Mouse (Mus musculus) liver, adult 2 months (tissue): ENCODE data around the gene Rangap1. TPM values are rescaled to one million over a fixed set of nuclear protein-coding genes. Genes with fewer than 3 reads are reported as not detected.
A peak's percentile ranks its signal among the peaks of the same experiment; 100 is the strongest.

Experiments
- DNase-seq: peaks from one replicate; pipeline ENCODE4 v3.0.0-alpha.2; 2011; ENCODE audit warnings: low read depth, low spot score; ENCODE audit errors: extremely low read depth
- H3K27ac ChIP-seq: fragments of 200-500 bp; replicated peaks from 2 replicates; pipeline ENCODE4 v1.5.1; 2012; ENCODE audit warnings: low read depth, mild to moderate bottlenecking, control low read depth, inconsistent platforms, low read length; ENCODE audit not compliant: insufficient read depth
- H3K27me3 ChIP-seq: fragments of 200-500 bp; 2 replicates; pipeline ENCODE4 v1.6.1; 2012; ENCODE audit warnings: mild to moderate bottlenecking, moderate library complexity, low read length, inconsistent platforms; ENCODE audit not compliant: control insufficient read depth, insufficient read depth
- H3K36me3 ChIP-seq: fragments of 200-500 bp; 2 replicates; pipeline ENCODE4 v1.6.1; 2012; ENCODE audit warnings: low read length, inconsistent platforms; ENCODE audit not compliant: control insufficient read depth, insufficient read depth
- H3K4me1 ChIP-seq: fragments of 200-500 bp; 2 replicates; pipeline ENCODE4 v1.6.1; 2011; ENCODE audit warnings: low read length; ENCODE audit not compliant: control insufficient read depth, insufficient read depth
- H3K4me3 ChIP-seq: fragments of 200-500 bp; 2 replicates; pipeline ENCODE4 v1.5.1; 2011; ENCODE audit warnings: low read depth, mild to moderate bottlenecking, control low read depth, low read length, moderate library complexity; ENCODE audit not compliant: insufficient read depth
- H3K79me2 ChIP-seq: fragments of 200-500 bp; 2 replicates; pipeline ENCODE4 v1.6.1; 2012; ENCODE audit warnings: inconsistent platforms, mild to moderate bottlenecking, low read length, moderate library complexity; ENCODE audit not compliant: control insufficient read depth, insufficient read depth
- H3K9ac ChIP-seq: fragments of 200-500 bp; 2 replicates; pipeline ENCODE4 v1.6.1; 2012; ENCODE audit warnings: low read depth, mild to moderate bottlenecking, control low read depth, inconsistent platforms, low read length
- CTCF ChIP-seq: fragments of 200-500 bp; IDR thresholded peaks from 2 replicates; pipeline ENCODE4 v1.5.1; 2011; ENCODE audit warnings: low read depth, low read length, control low read depth
- POLR2A ChIP-seq: fragments of 200-500 bp; IDR thresholded peaks from 2 replicates; pipeline ENCODE4 v1.6.1; 2011; ENCODE audit warnings: low read length, control low read depth; ENCODE audit not compliant: insufficient read depth; ENCODE audit errors: extremely low read depth
- WGBS: fragments of 180-500 bp; shearing (Covaris S2); methylation state at CpG from one replicate; pipeline ENCODE4 v1.1.7; 2018; 5-methylcytosine and 5-hydroxymethylcytosine counted together
- polyA plus RNA-seq: library from polyadenylated mRNA; depleted of rRNA; stranded (reverse); fragments of >200 nt; gene quantifications from 2 replicates; pipeline ENCODE4 v1.2.3, GENCODE M21; 2012
- total RNA-seq: library from RNA; depleted of rRNA; stranded (reverse); fragments of >200 nt; gene quantifications from 2 replicates; pipeline ENCODE4 v1.2.3, GENCODE M21; 2014

The Rangap1 gene
- total and polyA plus RNA-seq, 2 experiments = 24.8 to 32.8 TPM

DNA sequence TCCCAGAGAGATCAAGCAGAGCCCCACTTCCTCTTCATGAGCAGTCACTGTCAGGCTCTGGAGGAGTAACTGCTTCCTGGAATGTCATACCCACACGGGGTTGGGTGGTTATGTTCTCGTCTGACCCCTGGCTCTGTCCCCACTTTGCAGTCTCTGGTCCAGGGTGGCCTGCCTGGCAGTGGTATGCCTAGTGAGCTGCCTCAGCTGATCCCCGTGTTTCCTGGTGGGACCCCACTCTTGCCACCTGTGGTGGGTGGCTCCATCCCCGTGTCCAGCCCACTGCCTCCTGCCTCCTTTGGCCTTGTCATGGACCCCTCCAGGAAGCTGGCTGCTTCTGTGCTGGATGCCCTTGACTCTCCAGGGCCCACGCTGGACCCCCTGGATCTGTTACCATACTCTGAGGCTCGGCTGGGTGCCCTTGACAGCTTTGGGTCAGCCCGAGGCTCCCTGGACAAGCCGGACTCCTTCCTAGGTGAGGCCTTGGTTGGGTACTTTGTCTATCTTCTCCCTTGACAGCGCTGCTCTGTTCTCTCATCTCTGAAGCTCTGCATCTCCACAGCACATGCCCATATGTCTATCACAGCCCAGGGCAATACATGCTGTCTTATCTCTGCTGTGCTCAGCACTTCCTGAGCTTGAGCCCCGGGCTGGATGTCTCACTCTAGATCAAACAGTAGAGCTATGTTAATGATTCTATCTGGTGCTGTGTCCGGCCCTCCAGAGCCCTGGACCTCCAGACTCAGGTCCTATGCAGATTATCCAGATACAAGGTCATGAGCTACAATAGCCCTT is 31.5 kb upstream of the Rangap1 start:
- no peak overlapping the region for H3K4me3 ChIP-seq
- peaks cover 6% of the 10 kb centered on the region; the same call in 1 of the 2 replicates for H3K4me1 ChIP-seq
- no peak overlapping the region for H3K27ac ChIP-seq
- H3K79me2 ChIP-seq = no peaks in the 10 kb centered on the region
- H3K36me3 ChIP-seq = 0 out of 2 replicates have a peak, but pooled peaks cover 2% of the 10 kb centered on the region
- 78% methylated on average over 11 of the region's 11 CpGs for WGBS
- H3K9ac ChIP-seq = no peak overlapping the region
- DNase-seq = no peak
- H3K27me3 ChIP-seq = no peaks in the 10 kb centered on the region
- TF ChIP-seq POLR2A = no peak
- TF ChIP-seq CTCF = no peak

- WGBS = 43% methylated on average over 15 of the region's 15 CpGs
- H3K36me3 ChIP-seq = 0 out of 2 replicates have a peak, but pooled peaks cover 2% of the 10 kb centered on the region
- no peak for TF ChIP-seq CTCF
- TF ChIP-seq POLR2A = no peak
Observed at GRCm38 (mm10) chr15:81774505-81775171, 29.3 kb upstream of the Rangap1 start.

DNA sequence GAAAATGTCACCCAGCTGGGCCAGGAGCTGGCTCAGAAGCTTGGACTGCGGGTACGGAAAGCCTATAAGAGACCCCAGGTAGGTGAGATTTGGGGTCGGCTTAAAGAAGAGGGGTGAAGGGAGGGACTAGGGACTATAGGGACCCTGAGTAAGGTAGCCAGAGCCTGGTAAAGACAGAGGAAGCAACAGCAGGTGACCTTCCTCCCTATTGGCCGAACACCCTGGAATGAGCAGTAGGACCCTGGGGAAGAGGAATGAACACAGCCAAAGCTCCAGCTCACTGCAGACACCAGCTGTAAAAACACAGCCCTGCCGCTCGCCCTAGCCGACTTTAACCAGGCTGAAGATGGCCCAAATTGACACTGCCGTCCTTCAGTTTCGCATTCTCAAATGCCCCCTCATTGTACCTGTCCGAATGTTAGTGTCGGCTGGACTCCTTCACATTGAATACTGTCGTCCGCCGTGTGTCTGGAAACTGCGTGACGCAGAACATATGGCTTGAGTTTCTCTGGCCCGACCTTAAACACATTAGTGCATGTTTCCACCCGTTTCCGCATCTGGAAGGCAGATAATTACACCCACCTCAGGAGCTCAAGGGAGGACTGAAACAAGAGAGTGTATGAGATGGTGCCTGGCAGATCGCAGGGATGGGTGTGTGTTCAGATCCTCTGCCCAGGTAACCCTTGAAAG is 27.2 kb upstream of the Rangap1 start:
- Histone ChIP-seq H3K27ac (no peak overlapping the region), H3K27me3 (no peaks in the 10 kb centered on the region), H3K4me1 (peaks cover 6% of the 10 kb centered on the region; the same call in 1 of the 2 replicates), H3K9ac (no peak overlapping the region), H3K79me2 (no peaks in the 10 kb centered on the region), H3K4me3 (no peak overlapping the region), H3K36me3 (peaks cover 2% of the 10 kb centered on the region; the same call in 1 of the 2 replicates)
- TF ChIP-seq POLR2A (no peak), CTCF (no peak)
- 95% methylated on average over 20 of the region's 20 CpGs for WGBS
- DNase-seq = no peak

More at GRCm38 (mm10) chr15:81774505-81775171, 29.3 kb upstream of the Rangap1 start:
- H3K4me3 ChIP-seq = no peak overlapping the region
- H3K27me3 ChIP-seq = no peaks in the 10 kb centered on the region
- H3K27ac ChIP-seq = peak overlapping the region; percentile 2; the same call in 1 of the 2 replicates
- no peaks in the 10 kb centered on the region for H3K79me2 ChIP-seq
- peaks cover 6% of the 10 kb centered on the region; the same call in 1 of the 2 replicates for H3K4me1 ChIP-seq
- peak; percentile 77 for DNase-seq
- no peak overlapping the region for H3K9ac ChIP-seq

DNA sequence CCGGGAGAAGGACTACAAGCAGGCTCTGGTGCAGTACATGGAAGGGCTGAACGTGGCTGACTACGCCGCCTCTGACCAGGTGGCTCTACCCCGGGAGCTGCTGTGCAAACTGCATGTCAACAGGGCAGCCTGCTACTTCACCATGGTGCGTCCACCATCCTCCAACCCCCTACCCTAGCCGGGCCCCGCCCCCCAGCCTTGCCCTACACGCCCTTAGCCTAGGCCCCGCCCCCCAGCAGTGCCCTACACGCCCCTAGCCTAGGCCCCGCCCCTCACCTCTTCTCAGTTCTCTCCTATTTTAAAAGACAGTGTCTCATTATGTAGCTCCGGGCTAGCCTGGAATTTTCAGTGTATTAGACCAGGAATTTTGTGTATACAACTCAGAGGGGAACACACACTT is 23.7 kb upstream of the Rangap1 start:
- DNase-seq = no peak

GRCm38 (mm10) chr15:81766439-81766838 is 21.1 kb upstream of the Rangap1 start:
- no peaks in the 10 kb centered on the region for H3K27me3 ChIP-seq
- TF ChIP-seq CTCF = no peak
- TF ChIP-seq POLR2A = no peak
- no peaks in the 10 kb centered on the region; the same call in 1 of the 2 replicates for H3K36me3 ChIP-seq
- no peak overlapping the region for H3K4me3 ChIP-seq
- no peak overlapping the region for H3K27ac ChIP-seq
- H3K79me2 ChIP-seq = peaks cover 9% of the 10 kb centered on the region; the same call in 1 of the 2 replicates
- DNase-seq = peak; percentile 49
- WGBS = 44% methylated on average over 5 of the region's 5 CpGs
- no peaks in the 10 kb centered on the region for H3K4me1 ChIP-seq
- H3K9ac ChIP-seq = no peak overlapping the region

More for the DNA sequence above, 23.7 kb upstream of the Rangap1 start:
- Histone ChIP-seq H3K4me1 (peaks cover 2% of the 10 kb centered on the region; the same call in 1 of the 2 replicates), H3K36me3 (peaks cover 2% of the 10 kb centered on the region; the same call in 1 of the 2 replicates), H3K79me2 (peaks cover 5% of the 10 kb centered on the region; the same call in 1 of the 2 replicates), H3K27ac (no peak overlapping the region), H3K27me3 (no peaks in the 10 kb centered on the region), H3K9ac (no peak overlapping the region), H3K4me3 (no peak overlapping the region)
- no peak for TF ChIP-seq POLR2A
- WGBS = 85% methylated on average over 13 of the region's 13 CpGs
